Mouse (Mus musculus): Measurements from ENCODE around the gene Krtap19-2. TPM values are rescaled to one million over a fixed set of nuclear protein-coding genes. Genes with fewer than 3 reads are reported as not detected.

The Krtap19-2 gene
- polyA plus RNA-seq (2014; fragmentation: Nextera tagmentation; extraction: Ambion mirVana): not detected in 2 replicates

- no peaks in the 10 kb centered on the region for H3K27me3 ChIP-seq (ENCODE audit: control insufficient read depth, insufficient read depth, low read length)
- WGBS: 92% methylated on average over 3 of the region's 3 CpGs
- no peak within 1 kb of the TSS for H3K9ac ChIP-seq (ENCODE audit: low read depth, low read length)
- H3K4me1 ChIP-seq (replicated peaks; ENCODE audit: control insufficient read depth, insufficient read depth, low read length): no peaks in the 10 kb centered on the region
- H3K9me3 ChIP-seq (ENCODE audit: control insufficient read depth, low read length): no peaks in the 10 kb centered on the region
- H3K4me2 ChIP-seq (replicated peaks; ENCODE audit: low read depth, low read length): no peak within 1 kb of the TSS
- no peaks in the 10 kb centered on the region for H3K36me3 ChIP-seq (ENCODE audit: control insufficient read depth, insufficient read depth, low read length)
- no peak within 1 kb of the TSS for H3K4me3 ChIP-seq (ENCODE audit: low read depth, low read length)
- no peak for DNase-seq (ENCODE audit: low spot score)
- no peak within 1 kb of the TSS for H3K27ac ChIP-seq (ENCODE audit: low read depth, low read length)
- ATAC-seq (ENCODE audit: low FRiP score): no peak
These were observed at the start of gene Krtap19-2 for GRCm38 (mm10) chr16:88874169-88874568. Gene Krtap19-2 (minus strand): TSS chr16:88874269.

DNA sequence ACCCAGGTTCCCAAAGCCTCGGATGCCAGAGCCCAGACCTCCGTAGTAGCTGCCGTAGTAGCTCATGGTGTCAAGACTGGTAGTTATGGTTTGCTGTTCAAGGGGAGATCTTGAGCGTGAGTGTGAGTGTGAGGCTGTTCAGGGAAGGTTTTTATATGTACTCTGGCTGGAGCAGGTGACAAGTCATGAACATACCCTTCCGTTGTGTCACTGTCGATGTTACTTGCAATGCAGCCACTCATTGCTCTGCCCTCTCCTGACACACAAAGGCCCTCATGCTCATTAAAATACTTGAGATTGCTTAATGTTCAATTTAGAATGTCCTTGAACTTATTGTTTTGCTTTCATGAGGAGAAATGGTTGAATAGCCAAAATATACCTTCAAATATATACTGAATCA lies 22.3 kb upstream of the Krtap19-2 start, which contains the start of gene Krtap19-5:
Gene Krtap19-5, minus strand, starts transcription at position 101 of the 400 bp plus-strand sequence.
- no peaks in the 10 kb centered on the region for H3K4me1 ChIP-seq (replicated peaks; ENCODE audit: control insufficient read depth, insufficient read depth, low read length)

DNA sequence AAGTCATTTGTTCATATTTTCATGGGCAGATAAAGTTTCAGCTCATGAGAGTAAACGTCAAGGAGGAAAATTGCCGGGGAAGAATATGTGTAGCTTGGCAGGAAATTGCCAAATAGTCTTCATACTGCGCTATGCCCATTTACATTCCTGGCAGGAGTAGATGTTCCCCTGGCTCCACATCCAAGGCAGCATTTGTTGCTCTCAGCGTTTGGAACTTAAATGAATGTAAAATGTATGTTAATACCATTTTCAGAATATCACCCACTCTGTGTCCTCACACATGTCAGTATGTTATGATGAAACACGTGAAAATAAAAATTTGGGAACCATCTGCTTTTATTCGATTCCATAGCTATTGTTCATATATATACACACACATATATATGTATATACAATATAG lies 12.8 kb upstream of the Krtap19-2 start:
- Histone ChIP-seq H3K27ac (ENCODE audit: low read depth, low read length) (no peak overlapping the region), H3K4me3 (ENCODE audit: low read depth, low read length) (no peak overlapping the region), H3K4me2 (replicated peaks; ENCODE audit: low read depth, low read length) (no peak overlapping the region), H3K9ac (ENCODE audit: low read depth, low read length) (no peak overlapping the region), H3K36me3 (ENCODE audit: control insufficient read depth, insufficient read depth, low read length) (no peaks in the 10 kb centered on the region), H3K9me3 (ENCODE audit: control insufficient read depth, low read length) (no peaks in the 10 kb centered on the region), H3K27me3 (ENCODE audit: control insufficient read depth, insufficient read depth, low read length) (no peaks in the 10 kb centered on the region), H3K4me1 (replicated peaks; ENCODE audit: control insufficient read depth, insufficient read depth, low read length) (no peaks in the 10 kb centered on the region)
- WGBS: 90% methylated on average over 6 of the region's 6 CpGs
- DNase-seq (ENCODE audit: low spot score) (no peak), ATAC-seq (ENCODE audit: low FRiP score) (no peak)

More for the DNA sequence above, 22.3 kb upstream of the Krtap19-2 start, which contains the start of gene Krtap19-5:
- no peaks in the 10 kb centered on the region for H3K9me3 ChIP-seq (ENCODE audit: control insufficient read depth, low read length)
- H3K4me3 ChIP-seq (ENCODE audit: low read depth, low read length): no peak within 1 kb of the TSS
- no peak within 1 kb of the TSS for H3K4me2 ChIP-seq (replicated peaks; ENCODE audit: low read depth, low read length)
- no peaks in the 10 kb centered on the region for H3K36me3 ChIP-seq (ENCODE audit: control insufficient read depth, insufficient read depth, low read length)
- H3K27me3 ChIP-seq (ENCODE audit: control insufficient read depth, insufficient read depth, low read length): no peaks in the 10 kb centered on the region
- DNase-seq (ENCODE audit: low spot score) (no peak), ATAC-seq (ENCODE audit: low FRiP score) (no peak)
- no peak within 1 kb of the TSS for H3K9ac ChIP-seq (ENCODE audit: low read depth, low read length)
- no peak within 1 kb of the TSS for H3K27ac ChIP-seq (ENCODE audit: low read depth, low read length)
- WGBS: 96% methylated on average over 6 of the region's 6 CpGs

- no peak within 1 kb of the TSS for H3K4me2 ChIP-seq (replicated peaks; ENCODE audit: low read depth, low read length)
- no peaks in the 10 kb centered on the region for H3K27me3 ChIP-seq (ENCODE audit: control insufficient read depth, insufficient read depth, low read length)
- H3K36me3 ChIP-seq (ENCODE audit: control insufficient read depth, insufficient read depth, low read length): no peaks in the 10 kb centered on the region
- H3K4me3 ChIP-seq (ENCODE audit: low read depth, low read length): no peak within 1 kb of the TSS
- no peaks in the 10 kb centered on the region for H3K4me1 ChIP-seq (replicated peaks; ENCODE audit: control insufficient read depth, insufficient read depth, low read length)
- no peak for ATAC-seq (ENCODE audit: low FRiP score)
- 89% methylated on average over 5 of the region's 5 CpGs for WGBS
- no peak within 1 kb of the TSS for H3K27ac ChIP-seq (ENCODE audit: low read depth, low read length)
- DNase-seq (ENCODE audit: low spot score): no peak
- H3K9ac ChIP-seq (ENCODE audit: low read depth, low read length): no peak within 1 kb of the TSS
- no peaks in the 10 kb centered on the region for H3K9me3 ChIP-seq (ENCODE audit: control insufficient read depth, low read length)
These were observed 10.9 kb upstream of the Krtap19-2 start, which contains the start of gene Krtap19-4 for GRCm38 (mm10) chr16:88884989-88885388. Gene Krtap19-4 (minus strand): TSS chr16:88885089.

- Histone ChIP-seq H3K27ac (ENCODE audit: low read depth, low read length) (no peak within 1 kb of the TSS), H3K4me2 (replicated peaks; ENCODE audit: low read depth, low read length) (no peak within 1 kb of the TSS), H3K4me1 (replicated peaks; ENCODE audit: control insufficient read depth, insufficient read depth, low read length) (no peaks in the 10 kb centered on the region), H3K36me3 (ENCODE audit: control insufficient read depth, insufficient read depth, low read length) (no peaks in the 10 kb centered on the region), H3K9me3 (ENCODE audit: control insufficient read depth, low read length) (no peaks in the 10 kb centered on the region), H3K4me3 (ENCODE audit: low read depth, low read length) (no peak within 1 kb of the TSS), H3K27me3 (ENCODE audit: control insufficient read depth, insufficient read depth, low read length) (no peaks in the 10 kb centered on the region), H3K9ac (ENCODE audit: low read depth, low read length) (no peak within 1 kb of the TSS)
- ATAC-seq (ENCODE audit: low FRiP score): no peak
- no peak for DNase-seq (ENCODE audit: low spot score)
- WGBS: 84% methylated on average over 2 of the region's 2 CpGs
These were observed 3.9 kb upstream of the Krtap19-2 start, which contains the start of gene Krtap19-3 for GRCm38 (mm10) chr16:88877938-88878337. Gene Krtap19-3 (minus strand): TSS chr16:88878038.

- 89% methylated on average over 6 of the region's 6 CpGs for WGBS
- ATAC-seq (ENCODE audit: low FRiP score): no peak
These were observed 4.8 kb downstream of the Krtap19-2 start, which contains the start of gene Krtap19-1 for GRCm38 (mm10) chr16:88869311-88869710. Gene Krtap19-1 (minus strand): TSS chr16:88869411.

GRCm38 (mm10) chr16:88864887-88865407 lies 9.1 kb downstream of the Krtap19-2 start:
- WGBS: 91% methylated on average over 4 of the region's 4 CpGs

More at GRCm38 (mm10) chr16:88869311-88869710, 4.8 kb downstream of the Krtap19-2 start, which contains the start of gene Krtap19-1:
- no peaks in the 10 kb centered on the region for H3K27me3 ChIP-seq (ENCODE audit: control insufficient read depth, insufficient read depth, low read length)
- H3K4me2 ChIP-seq (replicated peaks; ENCODE audit: low read depth, low read length): no peak within 1 kb of the TSS
- H3K9me3 ChIP-seq (ENCODE audit: control insufficient read depth, low read length): no peaks in the 10 kb centered on the region
- H3K36me3 ChIP-seq (ENCODE audit: control insufficient read depth, insufficient read depth, low read length): no peaks in the 10 kb centered on the region
- H3K4me3 ChIP-seq (ENCODE audit: low read depth, low read length): no peak within 1 kb of the TSS
- H3K27ac ChIP-seq (ENCODE audit: low read depth, low read length): no peak within 1 kb of the TSS
- DNase-seq (ENCODE audit: low spot score): no peak
- no peaks in the 10 kb centered on the region for H3K4me1 ChIP-seq (replicated peaks; ENCODE audit: control insufficient read depth, insufficient read depth, low read length)
- H3K9ac ChIP-seq (ENCODE audit: low read depth, low read length): no peak within 1 kb of the TSS

DNA sequence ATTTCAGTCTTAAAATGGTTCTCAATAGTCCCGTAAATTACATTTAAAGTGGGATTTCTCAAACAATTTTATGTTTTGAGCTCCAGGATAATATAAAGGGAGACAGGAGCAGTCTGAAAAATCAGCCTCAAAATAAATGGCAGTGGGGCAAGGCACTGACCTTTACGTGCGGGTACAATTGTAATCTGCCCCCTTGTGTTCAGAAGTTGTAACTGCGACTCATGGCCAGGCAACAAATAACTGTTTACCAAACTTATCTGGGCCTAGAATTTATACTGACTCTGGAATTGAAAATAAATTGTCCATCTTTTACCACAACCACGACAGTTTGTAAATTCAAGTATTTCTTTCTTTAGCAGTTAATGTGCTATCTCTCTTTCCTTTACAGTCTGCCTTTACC lies 22.6 kb downstream of the Krtap19-2 start:
- Histone ChIP-seq H3K4me2 (replicated peaks; ENCODE audit: low read depth, low read length) (no peak overlapping the region), H3K9me3 (ENCODE audit: control insufficient read depth, low read length) (no peaks in the 10 kb centered on the region), H3K36me3 (ENCODE audit: control insufficient read depth, insufficient read depth, low read length) (no peaks in the 10 kb centered on the region), H3K4me3 (ENCODE audit: low read depth, low read length) (no peak overlapping the region), H3K4me1 (replicated peaks; ENCODE audit: control insufficient read depth, insufficient read depth, low read length) (no peaks in the 10 kb centered on the region), H3K9ac (ENCODE audit: low read depth, low read length) (no peak overlapping the region), H3K27me3 (ENCODE audit: control insufficient read depth, insufficient read depth, low read length) (no peaks in the 10 kb centered on the region), H3K27ac (ENCODE audit: low read depth, low read length) (no peak overlapping the region)
- DNase-seq (ENCODE audit: low spot score): peak; percentile 55
- ATAC-seq (ENCODE audit: low FRiP score): no peak
- WGBS: 17% methylated on average over 5 of the region's 5 CpGs

More at GRCm38 (mm10) chr16:88864887-88865407, 9.1 kb downstream of the Krtap19-2 start:
- no peak for ATAC-seq (ENCODE audit: low FRiP score)
- Histone ChIP-seq H3K27me3 (ENCODE audit: control insufficient read depth, insufficient read depth, low read length) (no peaks in the 10 kb centered on the region), H3K9ac (ENCODE audit: low read depth, low read length) (no peak overlapping the region), H3K4me2 (replicated peaks; ENCODE audit: low read depth, low read length) (no peak overlapping the region), H3K4me1 (replicated peaks; ENCODE audit: control insufficient read depth, insufficient read depth, low read length) (no peaks in the 10 kb centered on the region), H3K36me3 (ENCODE audit: control insufficient read depth, insufficient read depth, low read length) (no peaks in the 10 kb centered on the region), H3K9me3 (ENCODE audit: control insufficient read depth, low read length) (no peaks in the 10 kb centered on the region), H3K4me3 (ENCODE audit: low read depth, low read length) (no peak overlapping the region), H3K27ac (ENCODE audit: low read depth, low read length) (no peak overlapping the region)
- DNase-seq (ENCODE audit: low spot score): no peak

GRCm38 (mm10) chr16:88848558-88848957 lies 25.5 kb downstream of the Krtap19-2 start:
- WGBS: 86% methylated on average over 4 of the region's 4 CpGs
- H3K9ac ChIP-seq (ENCODE audit: low read depth, low read length): no peak overlapping the region

More at GRCm38 (mm10) chr16:88848558-88848957, 25.5 kb downstream of the Krtap19-2 start:
- no peaks in the 10 kb centered on the region for H3K36me3 ChIP-seq (ENCODE audit: control insufficient read depth, insufficient read depth, low read length)
- H3K4me3 ChIP-seq (ENCODE audit: low read depth, low read length): no peak overlapping the region
- no peaks in the 10 kb centered on the region for H3K4me1 ChIP-seq (replicated peaks; ENCODE audit: control insufficient read depth, insufficient read depth, low read length)
- ATAC-seq (ENCODE audit: low FRiP score) (no peak), DNase-seq (ENCODE audit: low spot score) (no peak)
- H3K27me3 ChIP-seq (ENCODE audit: control insufficient read depth, insufficient read depth, low read length): no peaks in the 10 kb centered on the region
- H3K4me2 ChIP-seq (replicated peaks; ENCODE audit: low read depth, low read length): no peak overlapping the region
- H3K9me3 ChIP-seq (ENCODE audit: control insufficient read depth, low read length): no peaks in the 10 kb centered on the region
- no peak overlapping the region for H3K27ac ChIP-seq (ENCODE audit: low read depth, low read length)

Data from hindbrain, embryonic 11.5 days (tissue).